In the genomic region with DNA sequence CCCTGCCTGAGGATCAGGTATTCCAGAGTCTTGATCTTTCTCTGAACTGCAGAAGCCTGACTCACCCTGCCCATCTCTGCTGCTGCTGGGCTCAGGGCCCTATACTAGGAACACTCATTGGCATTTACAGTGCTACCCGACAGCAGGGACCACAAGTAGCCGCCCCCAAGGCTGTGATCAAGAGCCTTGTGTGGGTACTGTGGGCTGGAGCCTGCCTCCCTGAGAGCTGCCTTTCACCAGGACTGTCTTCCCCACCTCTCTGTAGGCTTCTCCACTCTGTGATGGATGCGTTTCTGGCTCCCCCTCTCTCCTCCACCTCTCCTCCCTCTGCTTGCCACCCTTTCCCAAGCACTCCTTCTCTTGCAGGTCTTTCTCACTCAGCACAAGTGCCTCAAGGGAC, we compare ENCODE assay signal across 20 mouse cellular contexts.
"Had no signal": no experiment of that assay in that cellular context is flagged by ENCODE, and none has a peak within 500 bp of the region (broad histone marks: within the 10 kb centered on the region; RNA-seq: fewer than 3 reads in every experiment).

No protein-coding gene starts in this region.

- H3K4me1 ChIP-seq: stomach, embryonic 15.5 days had no signal

- DNase-seq: lung, adult 18-20 months; lung, embryonic 14.5 days; lung, postnatal 10 days; lung, postnatal 4 days; midbrain, embryonic 14.5 days; retina, postnatal 1 day; right cerebral cortex, postnatal 14 days; right cerebral cortex, postnatal 4 days; spleen, adult 18-20 months; thymus, adult 2 months; thymus, postnatal 25 days; thymus, postnatal 4 days had no signal

- H3K4me2 ChIP-seq: lung, embryonic 14.5 days; midbrain, embryonic 12.5 days; neural tube, embryonic 13.5 days; neural tube, embryonic 15.5 days; stomach, embryonic 15.5 days had no signal

- H3K9ac ChIP-seq: lung, embryonic 14.5 days; midbrain, embryonic 12.5 days; neural tube, embryonic 13.5 days; neural tube, embryonic 15.5 days; stomach, embryonic 15.5 days had no signal

- H3K9me3 ChIP-seq: midbrain, embryonic 10.5 days; midbrain, embryonic 12.5 days; neural tube, embryonic 13.5 days; neural tube, embryonic 15.5 days; stomach, embryonic 15.5 days had no signal

- ATAC-seq: midbrain, embryonic 16.5 days had no signal

- H3K4me3 ChIP-seq: midbrain, embryonic 10.5 days; midbrain, embryonic 12.5 days; myocyte; neural tube, embryonic 13.5 days; neural tube, embryonic 15.5 days; stomach, embryonic 15.5 days had no signal

- H3K27me3 ChIP-seq: midbrain, embryonic 12.5 days; neural tube, embryonic 13.5 days; neural tube, embryonic 15.5 days; stomach, embryonic 15.5 days had no signal

- H3K36me3 ChIP-seq: midbrain, embryonic 10.5 days; midbrain, embryonic 12.5 days; neural tube, embryonic 13.5 days; neural tube, embryonic 15.5 days; stomach, embryonic 15.5 days had no signal

- H3K27ac ChIP-seq: midbrain, embryonic 10.5 days; midbrain, embryonic 12.5 days; neural tube, embryonic 13.5 days; neural tube, embryonic 15.5 days; stomach, embryonic 15.5 days; stomach, postnatal 0 days had no signal
